Mouse (Mus musculus) liver, embryonic 11.5 days (tissue): ENCODE data around the gene Asap2. TPM values are rescaled to one million over a fixed set of nuclear protein-coding genes. Genes with fewer than 3 reads are reported as not detected.

Source experiments
- ATAC-seq: fragments of 200-750 bp; cut with Nextera tagmentation; replicated peaks from 2 replicates; pipeline ENCODE4 v1.8.0; 2017; ENCODE audit warnings: moderate number of reproducible peaks, mild to moderate bottlenecking, moderate TSS enrichment, moderate library complexity; ENCODE audit not compliant: low FRiP score
- DNase-seq: peaks from one replicate; pipeline ENCODE4 v3.0.0-alpha.2; 2017; ENCODE audit warnings: low spot score
- H3K27ac ChIP-seq: fragments of 300-500 bp; sonication (generic); 2 replicates; pipeline ENCODE4 v1.5.1; 2014; ENCODE audit warnings: mild to moderate bottlenecking, low read depth, low read length, control low read depth
- H3K27me3 ChIP-seq: fragments of 300-500 bp; sonication (generic); replicated peaks from 2 replicates; pipeline ENCODE4 v1.6.1; 2014; ENCODE audit warnings: low read length, mixed read lengths; ENCODE audit not compliant: control insufficient read depth, insufficient read depth
- H3K36me3 ChIP-seq: fragments of 300-500 bp; sonication (generic); 2 replicates; pipeline ENCODE4 v1.6.1; 2014; ENCODE audit warnings: mild to moderate bottlenecking, low read length, moderate library complexity, mixed read lengths; ENCODE audit not compliant: control insufficient read depth, insufficient read depth
- H3K4me1 ChIP-seq: fragments of 300-500 bp; sonication (generic); replicated peaks from 2 replicates; pipeline ENCODE4 v1.6.1; 2014; ENCODE audit warnings: low read length, mixed read lengths; ENCODE audit not compliant: control insufficient read depth, insufficient read depth
- H3K4me2 ChIP-seq: fragments of 300-500 bp; sonication (generic); 2 replicates; pipeline ENCODE4 v1.6.1; 2014; ENCODE audit warnings: mild to moderate bottlenecking, control low read depth, moderate library complexity
- H3K4me3 ChIP-seq: fragments of 300-500 bp; sonication (generic); 2 replicates; pipeline ENCODE4 v1.5.1; 2014; ENCODE audit warnings: low read depth, low read length, control low read depth
- H3K9ac ChIP-seq: fragments of 300-500 bp; sonication (generic); 2 replicates; pipeline ENCODE4 v1.6.1; 2014; ENCODE audit warnings: low read depth, low read length, control low read depth
- H3K9me3 ChIP-seq: fragments of 300-500 bp; sonication (generic); 2 replicates; pipeline ENCODE4 v1.6.1; 2016; ENCODE audit warnings: low read length, inconsistent platforms, mixed read lengths; ENCODE audit not compliant: control insufficient read depth
- WGBS: fragments of 180-500 bp; shearing (Covaris S2); extraction: QIAGEN DNeasy Blood & Tissue Kit; methylation state at CpG from one replicate; pipeline ENCODE4 v1.1.7; 2014; 5-methylcytosine and 5-hydroxymethylcytosine counted together
- polyA plus RNA-seq: library from polyadenylated mRNA; unstranded; fragments of >200 nt; fragmentation: Nextera tagmentation; extraction: Ambion mirVana; gene quantifications from 2 replicates; pipeline ENCODE4 v1.2.1, GENCODE M21; 2014

Gene Asap2
- polyA plus RNA-seq, 1 experiment from 2014 or later = 5.9 TPM

- H3K4me1 ChIP-seq = peaks cover 39% of the 10 kb centered on the region
- H3K9me3 ChIP-seq = no peaks in the 10 kb centered on the region
- no peak overlapping the region for H3K4me2 ChIP-seq
- ATAC-seq (no peak), DNase-seq (no peak)
- H3K9ac ChIP-seq = no peak overlapping the region
- no peaks in the 10 kb centered on the region for H3K27me3 ChIP-seq
- H3K27ac ChIP-seq = no peak overlapping the region
- WGBS = 91% methylated on average over 14 of the region's 14 CpGs
- no peaks in the 10 kb centered on the region for H3K36me3 ChIP-seq
- H3K4me3 ChIP-seq = no peak overlapping the region
Observed at GRCm38 (mm10) chr12:21140153-21140552, 149.9 kb downstream of the Asap2 start.

- Histone ChIP-seq H3K27ac (no peak overlapping the region), H3K4me1 (peaks cover 33% of the 10 kb centered on the region), H3K27me3 (no peaks in the 10 kb centered on the region), H3K36me3 (no peaks in the 10 kb centered on the region), H3K4me2 (no peak overlapping the region), H3K4me3 (no peak overlapping the region), H3K9ac (no peak overlapping the region), H3K9me3 (no peaks in the 10 kb centered on the region)
- DNase-seq (no peak), ATAC-seq (no peak)
- WGBS = 78% methylated on average over 6 of the region's 6 CpGs
Observed at GRCm38 (mm10) chr12:21140741-21141308, 150.6 kb downstream of the Asap2 start.

GRCm38 (mm10) chr12:21141691-21142300 is 151.5 kb downstream of the Asap2 start:
- no peaks in the 10 kb centered on the region for H3K36me3 ChIP-seq

GRCm38 (mm10) chr12:21142489-21143254 is 152.4 kb downstream of the Asap2 start:
- Histone ChIP-seq H3K4me2 (no peak overlapping the region), H3K4me1 (peaks cover 24% of the 10 kb centered on the region), H3K27me3 (no peaks in the 10 kb centered on the region), H3K9ac (no peak overlapping the region), H3K9me3 (no peaks in the 10 kb centered on the region), H3K4me3 (no peak overlapping the region), H3K27ac (no peak overlapping the region), H3K36me3 (no peaks in the 10 kb centered on the region)
- DNase-seq (no peak), ATAC-seq (no peak)
- WGBS = 64% methylated on average over 9 of the region's 9 CpGs

More at GRCm38 (mm10) chr12:21141691-21142300, 151.5 kb downstream of the Asap2 start:
- Histone ChIP-seq H3K27me3 (no peaks in the 10 kb centered on the region), H3K9me3 (no peaks in the 10 kb centered on the region), H3K4me1 (peaks cover 24% of the 10 kb centered on the region), H3K9ac (no peak overlapping the region), H3K4me2 (no peak overlapping the region), H3K4me3 (no peak overlapping the region), H3K27ac (no peak overlapping the region)
- DNase-seq (no peak), ATAC-seq (no peak)
- WGBS = 79% methylated on average over 5 of the region's 5 CpGs

- H3K9me3 ChIP-seq = no peaks in the 10 kb centered on the region
- ATAC-seq (peak; percentile 84), DNase-seq (no peak)
- H3K9ac ChIP-seq = no peak overlapping the region
- no peaks in the 10 kb centered on the region for H3K36me3 ChIP-seq
- H3K27ac ChIP-seq = no peak overlapping the region
- no peaks in the 10 kb centered on the region for H3K27me3 ChIP-seq
- peaks cover 24% of the 10 kb centered on the region for H3K4me1 ChIP-seq
- 33% methylated on average over 5 of the region's 5 CpGs for WGBS
- peak overlapping the region; percentile 10 for H3K4me2 ChIP-seq
- no peak overlapping the region for H3K4me3 ChIP-seq
Observed at GRCm38 (mm10) chr12:21144602-21145001, 154.3 kb downstream of the Asap2 start.

- Histone ChIP-seq H3K4me1 (peaks cover 24% of the 10 kb centered on the region), H3K36me3 (no peaks in the 10 kb centered on the region), H3K27ac (no peak overlapping the region), H3K9me3 (no peaks in the 10 kb centered on the region), H3K27me3 (no peaks in the 10 kb centered on the region), H3K9ac (no peak overlapping the region), H3K4me3 (no peak overlapping the region), H3K4me2 (peak overlapping the region; percentile 2; the same call in 1 of the 2 replicates)
- DNase-seq (no peak), ATAC-seq (peak; percentile 37; the same call in 1 of the 2 replicates)
- WGBS = 72% methylated on average over 5 of the region's 5 CpGs
Observed at GRCm38 (mm10) chr12:21145050-21145449, 154.8 kb downstream of the Asap2 start.

GRCm38 (mm10) chr12:21146826-21147225 is 156.6 kb downstream of the Asap2 start:
- no peak overlapping the region for H3K4me3 ChIP-seq
- H3K9ac ChIP-seq = no peak overlapping the region
- DNase-seq = no peak
- no peaks in the 10 kb centered on the region for H3K36me3 ChIP-seq
- no peaks in the 10 kb centered on the region for H3K9me3 ChIP-seq
- H3K27me3 ChIP-seq = no peaks in the 10 kb centered on the region
- H3K27ac ChIP-seq = no peak overlapping the region
- no peak overlapping the region for H3K4me2 ChIP-seq
- no peak for ATAC-seq
- H3K4me1 ChIP-seq = peaks cover 14% of the 10 kb centered on the region
- 59% methylated on average over 4 of the region's 4 CpGs for whole genome bisulfite sequencing

GRCm38 (mm10) chr12:21153279-21153707 is 163.0 kb downstream of the Asap2 start:
- H3K9ac ChIP-seq = no peak overlapping the region
- ATAC-seq (no peak), DNase-seq (no peak)
- no peaks in the 10 kb centered on the region for H3K27me3 ChIP-seq
- no peaks in the 10 kb centered on the region for H3K36me3 ChIP-seq
- H3K4me3 ChIP-seq = no peak overlapping the region
- H3K27ac ChIP-seq = no peak overlapping the region
- no peaks in the 10 kb centered on the region for H3K9me3 ChIP-seq
- 79% methylated on average over 8 of the region's 8 CpGs for WGBS
- peaks cover 13% of the 10 kb centered on the region; the same call in 1 of the 2 replicates for H3K4me1 ChIP-seq
- H3K4me2 ChIP-seq = no peak overlapping the region
